Mouse (Mus musculus): ENCODE data around the gene Zfp652.

DNA sequence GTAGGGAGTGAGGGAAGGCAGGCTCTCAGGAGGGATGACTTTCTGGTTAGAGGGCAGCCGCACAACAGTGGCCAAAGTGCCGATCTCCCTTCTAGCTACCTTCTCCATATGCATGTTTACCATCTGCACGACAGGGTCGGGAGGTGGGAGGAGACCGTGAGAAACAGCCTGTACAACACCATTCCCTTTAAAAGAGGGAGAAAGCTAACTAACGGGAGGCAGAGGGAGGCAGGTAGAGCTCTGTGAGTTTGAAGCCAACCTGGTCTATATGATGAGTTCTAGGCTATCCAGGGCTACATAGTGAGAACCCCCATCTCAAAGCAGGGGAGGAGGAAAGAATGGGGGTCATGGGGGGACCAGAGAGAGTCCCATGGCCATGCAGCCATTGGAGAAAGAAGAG lies 123.4 kb downstream of the Zfp652 start:
- no peak for TF ChIP-seq CTCF (IDR thresholded peaks at IDR 0.05)
- no peak for TF ChIP-seq EP300 (IDR thresholded peaks at IDR 0.05; ENCODE audit: insufficient read depth, low read depth, low read length)

Measured in heart, adult 2 months (tissue).